Mouse (Mus musculus) bone marrow, adult 2 months (tissue): ENCODE results near the gene Bhlha9.

Source experiments
- CTCF ChIP-seq: fragments of 200-500 bp; IDR thresholded peaks from 2 replicates; pipeline ENCODE4 v1.5.1; 2011; ENCODE audit warnings: low read length, control low read depth; ENCODE audit not compliant: control insufficient read depth, insufficient read depth
- POLR2A ChIP-seq: fragments of 200-500 bp; IDR thresholded peaks from 2 replicates; pipeline ENCODE4 v1.6.1; 2011; ENCODE audit warnings: low read depth, mild to moderate bottlenecking, control low read depth, low read length, borderline replicate concordance; ENCODE audit not compliant: control insufficient read depth

DNA sequence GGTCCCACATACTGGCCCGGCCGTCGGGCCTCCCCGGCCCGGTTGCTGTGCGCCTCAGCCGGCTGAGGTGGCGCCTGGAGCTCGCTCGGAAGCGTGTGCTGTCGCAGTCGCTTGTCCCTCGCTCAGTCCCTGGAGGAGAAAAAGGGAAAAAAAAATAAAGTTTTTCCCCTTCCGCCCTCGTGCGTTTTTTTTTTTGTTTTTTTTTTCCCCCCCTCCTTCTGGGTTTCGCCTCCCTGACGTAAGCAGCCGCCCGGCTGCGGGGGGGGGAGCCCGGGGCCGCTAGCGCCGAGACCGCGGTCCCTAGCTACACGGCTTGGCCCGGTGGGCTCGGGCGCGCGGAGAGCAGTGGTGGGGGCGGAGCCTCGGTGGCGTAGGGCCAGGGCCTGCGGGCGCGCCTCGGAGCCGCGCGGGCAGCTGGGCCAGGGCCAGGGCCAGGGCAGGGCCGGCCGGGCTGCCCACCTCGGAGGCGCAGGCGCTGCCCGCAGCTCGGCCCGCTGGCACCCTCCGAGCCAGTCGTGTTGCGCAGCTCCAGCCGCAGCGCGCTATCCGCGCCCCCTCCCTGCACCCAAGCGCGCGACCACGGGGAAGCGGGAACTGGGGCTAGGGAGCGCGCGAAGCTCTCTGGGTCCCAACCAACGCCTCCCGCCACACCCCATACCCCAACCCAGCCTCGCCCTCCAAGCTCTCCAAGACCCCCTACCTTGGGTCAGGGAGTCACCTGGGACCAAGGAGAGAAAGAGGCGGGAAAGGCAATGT is 48.9 kb upstream of the Bhlha9 start:
- TF ChIP-seq CTCF (no peak), POLR2A (no peak)
